Mouse (Mus musculus) myocyte (in vitro differentiated cells): Measurements from ENCODE around the gene Ifit1. TPM values are rescaled to one million over a fixed set of nuclear protein-coding genes. Genes with fewer than 3 reads are reported as not detected.
A peak's percentile ranks its signal among the peaks of the same experiment; 100 is the strongest.
"Not testable (repeated sequence)": the region's sequence is repeated elsewhere in the genome, so short reads cannot be mapped to it uniquely, and the experiment has no call there.

Experiments used
- H3K27me3 ChIP-seq: one replicate; pipeline ENCODE4 v1.6.1; 2011; ENCODE audit not compliant: control insufficient read depth, insufficient read depth, insufficient read length
- H3K36me3 ChIP-seq: one replicate; pipeline ENCODE4 v1.6.1; 2011; ENCODE audit not compliant: control insufficient read depth, insufficient read depth
- H3K4me2 ChIP-seq: one replicate; pipeline ENCODE4 v1.6.1; 2011; ENCODE audit warnings: low read depth, control low read depth
- H3K4me3 ChIP-seq: one replicate; pipeline ENCODE4 v1.5.1; 2011; ENCODE audit warnings: mild to moderate bottlenecking, control low read depth, moderate library complexity
- H3K79me2 ChIP-seq: one replicate; pipeline ENCODE4 v1.6.1; 2011; ENCODE audit not compliant: control insufficient read depth, insufficient read depth
- H3ac ChIP-seq: one replicate; pipeline ENCODE4 v1.6.1; 2011; ENCODE audit not compliant: control insufficient read depth, insufficient read length
- CEBPB ChIP-seq: IDR thresholded peaks from 2 replicates; pipeline ENCODE4 v1.6.1; 2011; ENCODE audit warnings: mild to moderate bottlenecking, moderate library complexity; ENCODE audit not compliant: poor library complexity, insufficient read depth, severe bottlenecking
- E2F4 ChIP-seq: IDR thresholded peaks from one replicate; pipeline ENCODE4 v1.6.1; 2011; ENCODE audit warnings: mild to moderate bottlenecking, control low read depth, moderate library complexity; ENCODE audit not compliant: insufficient read depth
- MAX ChIP-seq: IDR thresholded peaks from one replicate; pipeline ENCODE4 v1.6.1; 2011; ENCODE audit warnings: low read depth, mild to moderate bottlenecking, control low read depth
- MYOD1 ChIP-seq, 3 experiments: IDR thresholded peaks; one replicate each; pipeline ENCODE4 v1.6.1; 2011; ENCODE audit warnings: control low read depth in 2 of 3, low read depth in 2 of 3, mild to moderate bottlenecking in 2 of 3, moderate library complexity in 1 of 3; ENCODE audit not compliant: insufficient read length in 2 of 3, control insufficient read depth in 1 of 3
- MYOG ChIP-seq, 3 experiments: IDR thresholded peaks; one replicate each; pipeline ENCODE4 v1.6.1; 2011; ENCODE audit warnings: control low read depth in 2 of 3, low read depth in 2 of 3, mild to moderate bottlenecking in 2 of 3; ENCODE audit not compliant: insufficient read length in 2 of 3, control insufficient read depth in 1 of 3, insufficient read depth in 1 of 3
- POLR2A ChIP-seq: IDR thresholded peaks from one replicate; pipeline ENCODE4 v1.6.1; 2011; ENCODE audit warnings: low read depth, mild to moderate bottlenecking, control low read depth, moderate library complexity; ENCODE audit not compliant: insufficient read length
- POLR2AphosphoS2 ChIP-seq: IDR thresholded peaks from one replicate; pipeline ENCODE4 v1.6.1; 2011; ENCODE audit warnings: low read depth, control low read depth; ENCODE audit not compliant: insufficient read length
- REST ChIP-seq: IDR thresholded peaks from one replicate; pipeline ENCODE4 v1.6.1; 2011; ENCODE audit warnings: mild to moderate bottlenecking, control low read depth, moderate library complexity; ENCODE audit not compliant: insufficient read depth, insufficient read length
- SRF ChIP-seq: IDR thresholded peaks from one replicate; pipeline ENCODE4 v1.6.1; 2011; ENCODE audit warnings: low read depth; ENCODE audit not compliant: control insufficient read depth, insufficient read length
- TCF12 ChIP-seq: IDR thresholded peaks from one replicate; pipeline ENCODE4 v1.6.1; 2011; ENCODE audit warnings: mild to moderate bottlenecking, control low read depth; ENCODE audit not compliant: poor library complexity, insufficient read depth, severe bottlenecking
- TCF3 ChIP-seq: IDR thresholded peaks from one replicate; pipeline ENCODE4 v1.6.1; 2011; ENCODE audit warnings: low read depth, control low read depth; ENCODE audit not compliant: insufficient read length
- USF1 ChIP-seq: IDR thresholded peaks from one replicate; pipeline ENCODE4 v1.6.1; 2011; ENCODE audit warnings: low read depth, mild to moderate bottlenecking, control low read depth, moderate library complexity
- polyA plus RNA-seq: library from polyadenylated mRNA; unstranded; fragments of >200 nt; fragmentation: generic; extraction: Trizol; gene quantifications from one replicate; pipeline ENCODE4 v1.2.1, GENCODE M21; 2012; ENCODE audit warnings: missing spikeins

Gene Ifit1
- polyA plus RNA-seq = 0.53 TPM

- peaks cover 5% of the 10 kb centered on the region for H3K27me3 ChIP-seq
- H3K4me3 ChIP-seq = peak within 1 kb of the TSS; percentile 5
- no peak within 1 kb of the TSS for H3ac ChIP-seq
- no peaks in the 10 kb centered on the region for H3K79me2 ChIP-seq
- TF ChIP-seq POLR2AphosphoS2 (no peak), TCF3 (no peak), USF1 (no peak), POLR2A (no peak), TCF12 (no peak), REST (no peak), MYOG (IDR thresholded peaks at IDR 0.05; ENCODE audit: control insufficient read depth in 1 of 3, insufficient read depth in 1 of 3, insufficient read length in 2 of 3, low read depth in 2 of 3) (no peak), MYOD1 (IDR thresholded peaks at IDR 0.05; ENCODE audit: control insufficient read depth in 1 of 3, insufficient read length in 2 of 3, low read depth in 2 of 3) (no peak), E2F4 (no peak), CEBPB (no peak), MAX (no peak), SRF (no peak)
- H3K36me3 ChIP-seq = no peaks in the 10 kb centered on the region
- peak within 1 kb of the TSS; percentile 81 for H3K4me2 ChIP-seq
These were observed at the start of gene Ifit1, which contains the start of gene Ifit1bl2 for GRCm38 (mm10) chr19:34640623-34641022. Gene Ifit1, plus strand, starts transcription at chr19:34640871. Gene Ifit1bl2, minus strand, starts transcription at chr19:34640743.

- TF ChIP-seq MAX (no peak), POLR2AphosphoS2 (no peak), E2F4 (no peak), CEBPB (no peak), TCF12 (no peak), SRF (no peak), MYOD1 (IDR thresholded peaks at IDR 0.05; ENCODE audit: control insufficient read depth in 1 of 3, insufficient read length in 2 of 3, low read depth in 2 of 3) (no peak), USF1 (no peak), REST (no peak), POLR2A (no peak), TCF3 (no peak), MYOG (IDR thresholded peaks at IDR 0.05; ENCODE audit: control insufficient read depth in 1 of 3, insufficient read depth in 1 of 3, insufficient read length in 2 of 3, low read depth in 2 of 3) (no peak)
- H3K79me2 ChIP-seq = no peaks in the 10 kb centered on the region
- H3K4me3 ChIP-seq = no peak overlapping the region
- no peaks in the 10 kb centered on the region for H3K27me3 ChIP-seq
- no peak overlapping the region for H3K4me2 ChIP-seq
- no peaks in the 10 kb centered on the region for H3K36me3 ChIP-seq
- H3ac ChIP-seq = no peak overlapping the region
These were observed 47.2 kb upstream of the Ifit1 start for GRCm38 (mm10) chr19:34593456-34593855.

GRCm38 (mm10) chr19:34594523-34594922, 46.1 kb upstream of the Ifit1 start:
- H3K36me3 ChIP-seq, H3K4me3 ChIP-seq, H3ac ChIP-seq, H3K4me2 ChIP-seq, H3K27me3 ChIP-seq, H3K79me2 ChIP-seq: not testable (repeated sequence)

GRCm38 (mm10) chr19:34596811-34597210, 43.9 kb upstream of the Ifit1 start:
- no peak overlapping the region for H3K4me2 ChIP-seq
- no peak overlapping the region for H3K4me3 ChIP-seq
- no peaks in the 10 kb centered on the region for H3K79me2 ChIP-seq
- no peak overlapping the region for H3ac ChIP-seq
- no peak for TF ChIP-seq REST
- TF ChIP-seq E2F4 = no peak
- no peak for TF ChIP-seq USF1
- no peak for TF ChIP-seq MYOG (IDR thresholded peaks at IDR 0.05; ENCODE audit: control insufficient read depth in 1 of 3, insufficient read depth in 1 of 3, insufficient read length in 2 of 3, low read depth in 2 of 3)
- no peak for TF ChIP-seq MAX
- TF ChIP-seq CEBPB = no peak
- TF ChIP-seq TCF12 = no peak
- no peak for TF ChIP-seq TCF3
- no peak for TF ChIP-seq MYOD1 (IDR thresholded peaks at IDR 0.05; ENCODE audit: control insufficient read depth in 1 of 3, insufficient read length in 2 of 3, low read depth in 2 of 3)
- H3K36me3 ChIP-seq = no peaks in the 10 kb centered on the region
- H3K27me3 ChIP-seq = no peaks in the 10 kb centered on the region

- H3K36me3 ChIP-seq = no peaks in the 10 kb centered on the region
- no peaks in the 10 kb centered on the region for H3K27me3 ChIP-seq
- no peak overlapping the region for H3K4me3 ChIP-seq
- TF ChIP-seq MAX = no peak
- no peak for TF ChIP-seq E2F4
- TF ChIP-seq TCF3 = no peak
- no peak for TF ChIP-seq POLR2AphosphoS2
- TF ChIP-seq CEBPB = no peak
- TF ChIP-seq POLR2A = no peak
- no peak for TF ChIP-seq MYOG (IDR thresholded peaks at IDR 0.05; ENCODE audit: control insufficient read depth in 1 of 3, insufficient read depth in 1 of 3, insufficient read length in 2 of 3, low read depth in 2 of 3)
- no peak for TF ChIP-seq MYOD1 (IDR thresholded peaks at IDR 0.05; ENCODE audit: control insufficient read depth in 1 of 3, insufficient read length in 2 of 3, low read depth in 2 of 3)
- no peak for TF ChIP-seq REST
- TF ChIP-seq TCF12 = no peak
- no peak for TF ChIP-seq USF1
- no peak for TF ChIP-seq SRF
- H3K4me2 ChIP-seq = peak overlapping the region; percentile 7
- H3ac ChIP-seq = no peak overlapping the region
- H3K79me2 ChIP-seq = no peaks in the 10 kb centered on the region
These were observed 42.3 kb upstream of the Ifit1 start for GRCm38 (mm10) chr19:34598341-34598740.

GRCm38 (mm10) chr19:34599250-34599649, 41.4 kb upstream of the Ifit1 start:
- H3K4me2 ChIP-seq, H3K79me2 ChIP-seq, H3K4me3 ChIP-seq, H3K27me3 ChIP-seq, H3ac ChIP-seq, H3K36me3 ChIP-seq: not testable (repeated sequence)

- not testable (repeated sequence) for H3K36me3 ChIP-seq, H3ac ChIP-seq, H3K27me3 ChIP-seq, H3K4me2 ChIP-seq, H3K4me3 ChIP-seq, H3K79me2 ChIP-seq
These were observed 38.8 kb upstream of the Ifit1 start, which contains the start of gene Ifit1bl1 for GRCm38 (mm10) chr19:34601888-34602287. Gene Ifit1bl1, minus strand, starts transcription at chr19:34601956.
